Mouse (Mus musculus) myocyte (in vitro differentiated cells): ENCODE measurements at regions not wholly inside any gene's neighbourhood (a gene's known extent, or its start where the extent isn't known, plus 50 kb on each side); places are given as distances from the start of the nearest gene placed in this dataset.

Experiments used
- CEBPB ChIP-seq: IDR thresholded peaks from 2 replicates; pipeline ENCODE4 v1.6.1; 2011; ENCODE audit warnings: mild to moderate bottlenecking, moderate library complexity; ENCODE audit not compliant: poor library complexity, insufficient read depth, severe bottlenecking
- E2F4 ChIP-seq: IDR thresholded peaks from one replicate; pipeline ENCODE4 v1.6.1; 2011; ENCODE audit warnings: mild to moderate bottlenecking, control low read depth, moderate library complexity; ENCODE audit not compliant: insufficient read depth
- MAX ChIP-seq: IDR thresholded peaks from one replicate; pipeline ENCODE4 v1.6.1; 2011; ENCODE audit warnings: low read depth, mild to moderate bottlenecking, control low read depth
- POLR2A ChIP-seq: IDR thresholded peaks from one replicate; pipeline ENCODE4 v1.6.1; 2011; ENCODE audit warnings: low read depth, mild to moderate bottlenecking, control low read depth, moderate library complexity; ENCODE audit not compliant: insufficient read length
- POLR2AphosphoS2 ChIP-seq: IDR thresholded peaks from one replicate; pipeline ENCODE4 v1.6.1; 2011; ENCODE audit warnings: low read depth, control low read depth; ENCODE audit not compliant: insufficient read length
- REST ChIP-seq: IDR thresholded peaks from one replicate; pipeline ENCODE4 v1.6.1; 2011; ENCODE audit warnings: mild to moderate bottlenecking, control low read depth, moderate library complexity; ENCODE audit not compliant: insufficient read depth, insufficient read length
- TCF12 ChIP-seq: IDR thresholded peaks from one replicate; pipeline ENCODE4 v1.6.1; 2011; ENCODE audit warnings: mild to moderate bottlenecking, control low read depth; ENCODE audit not compliant: poor library complexity, insufficient read depth, severe bottlenecking
- TCF3 ChIP-seq: IDR thresholded peaks from one replicate; pipeline ENCODE4 v1.6.1; 2011; ENCODE audit warnings: low read depth, control low read depth; ENCODE audit not compliant: insufficient read length
- USF1 ChIP-seq: IDR thresholded peaks from one replicate; pipeline ENCODE4 v1.6.1; 2011; ENCODE audit warnings: low read depth, mild to moderate bottlenecking, control low read depth, moderate library complexity

- TF ChIP-seq POLR2A (no peak), MAX (no peak), CEBPB (no peak), TCF3 (no peak), TCF12 (no peak), E2F4 (no peak), POLR2AphosphoS2 (no peak), USF1 (no peak), REST (no peak)
These were observed 254.8 kb downstream of the Foxo1 start for GRCm38 (mm10) chr3:52522886-52523285.
